Mouse (Mus musculus) kidney, postnatal 0 days (tissue): ENCODE measurements at regions not wholly inside any gene's neighbourhood (a gene's known extent, or its start where the extent isn't known, plus 50 kb on each side); places are given as distances from the start of the nearest gene placed in this dataset.

Experiments used
- ATAC-seq: fragments of 200-750 bp; cut with Nextera tagmentation; replicated peaks from 2 replicates; pipeline ENCODE4 v1.8.0; 2017; ENCODE audit warnings: low read depth, moderate number of reproducible peaks, moderate TSS enrichment, moderate library complexity; ENCODE audit not compliant: low FRiP score
- DNase-seq: peaks from one replicate; pipeline ENCODE4 v3.0.0-alpha.2; 2016; ENCODE audit warnings: low spot score
- H3K27ac ChIP-seq: fragments of 300-500 bp; sonication (generic); 2 replicates; pipeline ENCODE4 v1.5.1; 2014; ENCODE audit warnings: mild to moderate bottlenecking
- H3K27me3 ChIP-seq: fragments of 300-500 bp; sonication (generic); 2 replicates; pipeline ENCODE4 v1.6.1; 2014; ENCODE audit warnings: low read length, mixed read lengths; ENCODE audit not compliant: insufficient read depth
- H3K36me3 ChIP-seq: fragments of 300-500 bp; sonication (generic); 2 replicates; pipeline ENCODE4 v1.6.1; 2014; ENCODE audit warnings: low read length, mixed read lengths; ENCODE audit not compliant: insufficient read depth
- H3K4me1 ChIP-seq: fragments of 300-500 bp; sonication (generic); replicated peaks from 2 replicates; pipeline ENCODE4 v1.6.1; 2014; ENCODE audit warnings: antibody characterized with exemption, low read length, mixed read lengths; ENCODE audit not compliant: insufficient read depth
- H3K4me2 ChIP-seq: fragments of 300-500 bp; sonication (generic); 2 replicates; pipeline ENCODE4 v1.6.1; 2014; ENCODE audit warnings: mild to moderate bottlenecking, low read length, moderate library complexity, mixed read lengths
- H3K4me3 ChIP-seq: fragments of 300-500 bp; sonication (generic); replicated peaks from 2 replicates; pipeline ENCODE4 v1.5.1; 2014; ENCODE audit warnings: low read depth, low read length
- H3K9ac ChIP-seq: fragments of 300-500 bp; sonication (generic); 2 replicates; pipeline ENCODE4 v1.6.1; 2014; ENCODE audit warnings: low read depth, low read length
- H3K9me3 ChIP-seq: fragments of 300-500 bp; sonication (generic); replicated peaks from 2 replicates; pipeline ENCODE4 v1.6.1; 2016; ENCODE audit warnings: low read length, inconsistent platforms, mixed read lengths
- CTCF ChIP-seq: IDR thresholded peaks from 2 replicates; pipeline ENCODE4 v1.5.1; 2016; ENCODE audit warnings: antibody characterized with exemption, low read depth, mild to moderate bottlenecking, moderate library complexity
- WGBS: fragments of 180-500 bp; shearing (Covaris S2); extraction: QIAGEN DNeasy Blood & Tissue Kit; methylation state at CpG from one replicate; pipeline ENCODE4 v1.1.7; 2014; 5-methylcytosine and 5-hydroxymethylcytosine counted together

DNA sequence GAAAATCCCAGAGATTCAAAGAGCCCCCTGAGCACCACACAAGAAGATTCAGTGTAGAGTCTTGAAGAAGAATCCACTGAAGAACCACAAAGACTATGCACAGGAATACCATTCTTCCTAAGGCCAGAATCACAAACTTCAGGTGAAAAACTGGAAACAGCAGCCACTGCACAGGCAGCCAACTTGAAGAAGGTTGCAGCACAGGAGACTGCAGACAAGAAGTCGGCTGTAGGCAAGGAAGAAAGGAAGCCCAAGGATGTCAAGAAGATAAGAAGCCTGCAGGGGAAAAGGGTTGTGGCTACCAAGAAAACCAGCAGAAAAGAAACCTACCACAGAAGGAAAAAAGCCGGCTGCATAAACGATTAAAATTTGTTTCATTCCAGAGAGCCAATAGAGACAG lies 76.8 kb upstream of the Ngly1 start:
- ATAC-seq = no peak

DNA sequence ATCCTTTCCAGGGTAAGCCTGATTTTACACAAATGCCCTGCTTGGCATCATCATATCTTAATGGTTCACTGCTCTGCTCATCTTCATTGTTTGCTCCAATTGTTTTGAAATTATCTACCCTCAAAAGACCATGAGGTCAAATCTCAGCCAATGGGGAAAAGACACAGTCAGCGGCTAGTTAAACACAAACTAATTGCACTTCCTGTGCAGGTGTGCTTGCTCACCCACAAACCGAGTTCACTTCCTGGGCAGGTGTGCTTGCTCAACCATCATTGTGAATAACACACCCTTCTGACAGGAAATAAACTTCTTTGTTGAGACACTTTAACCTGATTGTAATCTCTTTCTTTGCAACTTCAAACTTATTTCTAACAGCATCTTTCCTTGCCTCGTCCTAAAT lies 75.8 kb upstream of the Ngly1 start:
- no peak for TF ChIP-seq CTCF
- DNase-seq = no peak
- H3K4me3 ChIP-seq = no peak overlapping the region
- H3K9ac ChIP-seq = no peak overlapping the region
- no peaks in the 10 kb centered on the region for H3K27me3 ChIP-seq
- 53% methylated on average over 3 of the region's 3 CpGs for WGBS
- no peaks in the 10 kb centered on the region for H3K4me1 ChIP-seq
- no peaks in the 10 kb centered on the region for H3K36me3 ChIP-seq
- H3K9me3 ChIP-seq = no peaks in the 10 kb centered on the region
- no peak overlapping the region for H3K4me2 ChIP-seq
- ATAC-seq = no peak
- H3K27ac ChIP-seq = no peak overlapping the region

More for the DNA sequence above, 76.8 kb upstream of the Ngly1 start:
- no peaks in the 10 kb centered on the region for H3K27me3 ChIP-seq
- H3K27ac ChIP-seq = no peak overlapping the region
- H3K36me3 ChIP-seq = no peaks in the 10 kb centered on the region
- 87% methylated on average over 3 of the region's 3 CpGs for WGBS
- no peaks in the 10 kb centered on the region for H3K9me3 ChIP-seq
- H3K9ac ChIP-seq = no peak overlapping the region
- no peak overlapping the region for H3K4me2 ChIP-seq
- no peak for DNase-seq
- TF ChIP-seq CTCF = no peak
- no peaks in the 10 kb centered on the region for H3K4me1 ChIP-seq
- H3K4me3 ChIP-seq = no peak overlapping the region

DNA sequence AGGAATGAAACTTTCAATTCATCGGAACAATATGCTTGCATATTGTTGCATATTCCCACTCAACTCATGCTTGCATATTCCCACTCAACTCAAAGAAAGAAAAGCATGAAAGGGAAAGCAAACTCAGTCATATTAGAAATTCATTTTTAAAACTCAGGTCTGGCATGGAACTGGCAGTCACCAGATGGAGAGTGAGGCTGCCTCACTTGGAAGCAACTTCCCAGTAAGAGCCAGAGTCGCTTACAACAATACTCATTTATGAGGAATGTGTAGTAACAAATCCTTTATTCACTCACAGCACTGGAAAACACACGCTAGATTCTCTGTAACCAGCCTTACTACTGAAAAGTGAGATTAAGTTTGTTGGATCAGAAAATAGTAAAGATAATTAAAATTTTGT lies 70.9 kb upstream of the Ngly1 start:
- 86% methylated on average over 3 of the region's 3 CpGs for WGBS
- H3K4me2 ChIP-seq = no peak overlapping the region
- no peaks in the 10 kb centered on the region for H3K36me3 ChIP-seq
- no peak overlapping the region for H3K4me3 ChIP-seq
- no peaks in the 10 kb centered on the region for H3K27me3 ChIP-seq
- H3K27ac ChIP-seq = no peak overlapping the region
- no peak overlapping the region for H3K9ac ChIP-seq
- no peaks in the 10 kb centered on the region for H3K9me3 ChIP-seq
- no peak for DNase-seq
- ATAC-seq = no peak
- no peaks in the 10 kb centered on the region for H3K4me1 ChIP-seq
- no peak for TF ChIP-seq CTCF

DNA sequence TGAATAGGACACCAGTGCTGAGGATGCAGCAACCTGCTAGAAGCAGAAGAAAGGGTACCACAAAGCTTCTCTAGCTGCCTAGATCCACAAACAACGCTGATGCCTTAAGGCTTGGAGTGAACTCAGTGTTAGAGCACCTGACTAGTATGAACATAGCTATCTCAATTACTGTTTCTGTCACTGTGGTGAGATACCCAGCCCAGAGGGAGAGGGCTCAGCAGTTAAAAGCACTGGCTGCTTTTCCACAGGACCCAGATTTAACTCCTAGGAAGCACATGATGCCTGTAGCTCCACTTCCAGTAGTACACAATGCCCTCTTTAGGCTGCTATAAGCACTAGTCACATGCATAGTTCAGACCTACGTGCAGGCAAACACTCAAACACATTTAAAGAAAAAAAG lies 67.3 kb upstream of the Ngly1 start:
- no peak overlapping the region for H3K9ac ChIP-seq
- no peak for ATAC-seq
- no peaks in the 10 kb centered on the region for H3K36me3 ChIP-seq
- no peak overlapping the region for H3K27ac ChIP-seq
- no peaks in the 10 kb centered on the region for H3K4me1 ChIP-seq
- DNase-seq = no peak
- H3K27me3 ChIP-seq = no peaks in the 10 kb centered on the region
- no peak overlapping the region for H3K4me3 ChIP-seq
- no peaks in the 10 kb centered on the region for H3K9me3 ChIP-seq
- TF ChIP-seq CTCF = no peak
- 76% methylated on average over 2 of the region's 2 CpGs for WGBS
- no peak overlapping the region for H3K4me2 ChIP-seq

DNA sequence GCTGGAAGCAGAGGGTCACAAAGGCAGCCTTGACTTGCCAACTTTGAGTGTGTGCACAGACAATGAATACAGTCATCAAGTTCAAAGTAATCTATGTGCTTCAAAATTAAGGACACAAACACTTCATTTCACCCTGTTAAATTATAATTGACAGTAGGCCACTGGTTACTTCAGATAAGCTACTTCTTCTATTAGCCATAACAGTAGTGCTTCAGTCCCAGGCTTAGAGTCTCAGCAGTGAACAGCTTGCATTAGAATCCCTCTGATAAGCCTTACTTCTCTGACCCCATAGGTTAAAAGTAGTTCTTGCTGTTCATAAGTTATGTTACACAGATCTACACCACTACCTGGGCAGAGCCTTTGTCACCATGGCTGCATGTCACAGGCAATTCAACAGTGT lies 63.8 kb upstream of the Ngly1 start:
- Histone ChIP-seq H3K9ac (no peak overlapping the region), H3K27ac (no peak overlapping the region), H3K36me3 (no peaks in the 10 kb centered on the region), H3K9me3 (no peaks in the 10 kb centered on the region), H3K4me3 (no peak overlapping the region), H3K4me1 (no peaks in the 10 kb centered on the region), H3K27me3 (no peaks in the 10 kb centered on the region), H3K4me2 (no peak overlapping the region)
- no peak for ATAC-seq
- DNase-seq = no peak
- no peak for TF ChIP-seq CTCF
